27 mouse cellular contexts compared by ENCODE assay signal in the genomic region with DNA sequence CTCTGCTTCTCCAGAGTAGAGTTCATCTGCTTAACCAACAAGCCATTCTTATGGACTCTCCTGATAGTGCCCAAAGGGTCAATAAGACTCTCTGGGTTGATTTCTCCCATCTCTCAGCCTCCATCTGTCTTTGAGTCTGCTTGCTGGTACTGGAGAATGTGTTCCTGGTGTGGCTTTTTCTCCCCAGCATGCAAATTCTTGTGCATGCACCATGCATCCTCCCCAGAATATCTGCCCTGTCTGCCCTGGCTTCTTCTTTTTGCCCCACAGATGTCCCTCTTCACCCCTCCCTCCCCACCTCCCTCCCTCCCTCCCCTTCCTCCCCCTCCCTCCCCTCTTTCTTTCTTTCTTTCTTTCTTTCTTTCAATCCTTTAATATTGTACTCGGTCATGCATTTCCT. TPM values are rescaled to one million over a fixed set of nuclear protein-coding genes. Genes with fewer than 3 reads are reported as not detected.
"Had no signal": no experiment of that assay in that cellular context is flagged by ENCODE, and none has a peak within 500 bp of the region (broad histone marks: within the 10 kb centered on the region; RNA-seq: fewer than 3 reads in every experiment).

No protein-coding gene starts in this region.

- H3K4me1 ChIP-seq: liver, embryonic 13.5 days; midbrain, embryonic 15.5 days; neural tube, embryonic 12.5 days; neural tube, embryonic 15.5 days had no signal

- ATAC-seq: intestine, embryonic 16.5 days; midbrain, embryonic 15.5 days had no signal

- H3K9me3 ChIP-seq: liver, embryonic 13.5 days; midbrain, embryonic 15.5 days; neural tube, embryonic 12.5 days; neural tube, embryonic 15.5 days had no signal

- DNase-seq: kidney, adult 18-20 months; kidney, adult 9 months; kidney, postnatal 25 days; layer of hippocampus, adult 9-11 months; layer of hippocampus, postnatal 36 days; liver, embryonic 13.5 days; lung, adult 2 months; lung, postnatal 14 days; lung, postnatal 4 days; retina, postnatal 1 day; right cerebral cortex, postnatal 25 days; thymus, adult 18-20 months; thymus, postnatal 36 days had no signal

- H3K9ac ChIP-seq: liver, embryonic 13.5 days; midbrain, embryonic 15.5 days; neural tube, embryonic 12.5 days; neural tube, embryonic 15.5 days had no signal

- H3K4me3 ChIP-seq: layer of hippocampus, adult 2 months; left cerebral cortex, adult 2 months; liver, embryonic 13.5 days; midbrain, embryonic 15.5 days; neural tube, embryonic 12.5 days; neural tube, embryonic 15.5 days had no signal

- H3K36me3 ChIP-seq: liver, embryonic 13.5 days; midbrain, embryonic 15.5 days; neural tube, embryonic 12.5 days; neural tube, embryonic 15.5 days had no signal

- H3K4me2 ChIP-seq: liver, embryonic 13.5 days; midbrain, embryonic 11.5 days; midbrain, embryonic 15.5 days; neural tube, embryonic 12.5 days; neural tube, embryonic 15.5 days had no signal

- H3K27me3 ChIP-seq: liver, embryonic 13.5 days; midbrain, embryonic 15.5 days; neural tube, embryonic 12.5 days; neural tube, embryonic 15.5 days had no signal

- H3K27ac ChIP-seq: kidney, postnatal 0 days; layer of hippocampus, adult 2 months; left cerebral cortex, adult 2 months; liver, embryonic 13.5 days; midbrain, embryonic 15.5 days; neural tube, embryonic 12.5 days; neural tube, embryonic 15.5 days had no signal

RNA-seq across cellular contexts. Expression of gene Cyp39a1, which starts 10.1 kb away (rescaled TPM):
- total RNA-seq: megakaryocyte-erythroid progenitor cell, adult 5-6 weeks had no signal

RNA-seq across cellular contexts. Expression of gene Tdrd6, which starts 47.2 kb away (rescaled TPM):
- total RNA-seq: liver, adult 2 months; megakaryocyte progenitor cell, adult 5-6 weeks; megakaryocyte-erythroid progenitor cell, adult 5-6 weeks had no signal
- polyA plus RNA-seq: large intestine, adult 2 months; liver, adult 2 months; liver, embryonic 16.5 days; lung, embryonic 16.5 days; midbrain, embryonic 11.5 days had no signal
